Mouse (Mus musculus): ENCODE measurements around the gene Gm17693. TPM values are rescaled to one million over a fixed set of nuclear protein-coding genes. Genes with fewer than 3 reads are reported as not detected.

Gm17693 gene
- polyA plus RNA-seq (2012; fragmentation: generic; extraction: Trizol), result not detected

GRCm38 (mm10) chrX:125705144-125705543 lies at the start of gene Gm17693:
Gm17693 (plus strand) TSS chrX:125705444.

Data from C3H10T1/2 (cell line).